Mouse (Mus musculus) lung, postnatal 0 days (tissue): Measurements from ENCODE around the gene Olfr961.

Source experiments
- CTCF ChIP-seq: IDR thresholded peaks from 2 replicates; pipeline ENCODE4 v1.5.1; 2016; ENCODE audit warnings: antibody characterized with exemption, mild to moderate bottlenecking
- EP300 ChIP-seq: IDR thresholded peaks from 2 replicates; pipeline ENCODE4 v1.6.1; 2016; ENCODE audit warnings: antibody characterized with exemption, mild to moderate bottlenecking, control low read depth

DNA sequence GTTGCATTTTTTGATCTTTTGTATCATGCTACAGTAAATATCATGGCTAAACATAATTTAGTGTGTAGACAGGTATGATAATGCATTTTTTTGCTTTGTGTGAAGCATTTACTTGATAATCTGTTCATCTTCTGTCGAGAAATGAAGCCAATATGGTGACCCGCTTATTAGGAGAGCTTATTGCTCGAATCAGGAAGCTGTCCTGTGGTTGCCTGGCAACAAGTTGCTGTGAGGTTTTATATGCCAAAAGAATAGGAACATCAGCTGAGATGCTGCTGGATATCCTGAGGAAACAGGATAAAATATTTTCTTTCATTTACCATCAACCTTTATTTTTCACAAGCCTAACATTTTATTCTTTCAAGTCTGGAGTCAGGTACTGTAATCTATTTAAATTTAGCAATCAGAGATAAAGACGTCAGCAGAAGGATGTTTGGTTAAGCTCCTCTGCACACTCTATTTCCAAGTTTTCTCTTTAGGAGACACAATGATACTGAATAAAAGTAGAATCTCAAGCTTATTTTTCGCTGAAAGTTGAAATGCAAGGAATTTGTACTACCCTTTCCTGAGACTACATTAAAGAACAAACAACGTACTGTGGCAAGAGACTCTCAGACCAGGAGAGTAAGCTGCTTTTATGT is 10.0 kb downstream of the Olfr961 start:
- TF ChIP-seq CTCF (no peak), EP300 (no peak)
